Mouse (Mus musculus) liver, adult 2 months (tissue): Measurements from ENCODE around the gene Phf12. TPM values are rescaled to one million over a fixed set of nuclear protein-coding genes. Genes with fewer than 3 reads are reported as not detected.

Experiments used
- DNase-seq: peaks from one replicate; pipeline ENCODE4 v3.0.0-alpha.2; 2011; ENCODE audit warnings: low read depth, low spot score; ENCODE audit errors: extremely low read depth
- H3K27ac ChIP-seq: fragments of 200-500 bp; replicated peaks from 2 replicates; pipeline ENCODE4 v1.5.1; 2012; ENCODE audit warnings: low read depth, mild to moderate bottlenecking, control low read depth, inconsistent platforms, low read length; ENCODE audit not compliant: insufficient read depth
- H3K27me3 ChIP-seq: fragments of 200-500 bp; 2 replicates; pipeline ENCODE4 v1.6.1; 2012; ENCODE audit warnings: mild to moderate bottlenecking, moderate library complexity, low read length, inconsistent platforms; ENCODE audit not compliant: control insufficient read depth, insufficient read depth
- H3K36me3 ChIP-seq: fragments of 200-500 bp; 2 replicates; pipeline ENCODE4 v1.6.1; 2012; ENCODE audit warnings: low read length, inconsistent platforms; ENCODE audit not compliant: control insufficient read depth, insufficient read depth
- H3K4me1 ChIP-seq: fragments of 200-500 bp; 2 replicates; pipeline ENCODE4 v1.6.1; 2011; ENCODE audit warnings: low read length; ENCODE audit not compliant: control insufficient read depth, insufficient read depth
- H3K4me3 ChIP-seq: fragments of 200-500 bp; 2 replicates; pipeline ENCODE4 v1.5.1; 2011; ENCODE audit warnings: low read depth, mild to moderate bottlenecking, control low read depth, low read length, moderate library complexity; ENCODE audit not compliant: insufficient read depth
- H3K79me2 ChIP-seq: fragments of 200-500 bp; 2 replicates; pipeline ENCODE4 v1.6.1; 2012; ENCODE audit warnings: inconsistent platforms, mild to moderate bottlenecking, low read length, moderate library complexity; ENCODE audit not compliant: control insufficient read depth, insufficient read depth
- H3K9ac ChIP-seq: fragments of 200-500 bp; 2 replicates; pipeline ENCODE4 v1.6.1; 2012; ENCODE audit warnings: low read depth, mild to moderate bottlenecking, control low read depth, inconsistent platforms, low read length
- CTCF ChIP-seq: fragments of 200-500 bp; IDR thresholded peaks from 2 replicates; pipeline ENCODE4 v1.5.1; 2011; ENCODE audit warnings: low read depth, low read length, control low read depth
- POLR2A ChIP-seq: fragments of 200-500 bp; IDR thresholded peaks from 2 replicates; pipeline ENCODE4 v1.6.1; 2011; ENCODE audit warnings: low read length, control low read depth; ENCODE audit not compliant: insufficient read depth; ENCODE audit errors: extremely low read depth
- WGBS: fragments of 180-500 bp; shearing (Covaris S2); methylation state at CpG from one replicate; pipeline ENCODE4 v1.1.7; 2018; 5-methylcytosine and 5-hydroxymethylcytosine counted together
- polyA plus RNA-seq: library from polyadenylated mRNA; depleted of rRNA; stranded (reverse); fragments of >200 nt; gene quantifications from 2 replicates; pipeline ENCODE4 v1.2.3, GENCODE M21; 2012
- total RNA-seq: library from RNA; depleted of rRNA; stranded (reverse); fragments of >200 nt; gene quantifications from 2 replicates; pipeline ENCODE4 v1.2.3, GENCODE M21; 2014

The Phf12 gene
- total and polyA plus RNA-seq, 2 experiments = 3.6 to 24.9 TPM

DNA sequence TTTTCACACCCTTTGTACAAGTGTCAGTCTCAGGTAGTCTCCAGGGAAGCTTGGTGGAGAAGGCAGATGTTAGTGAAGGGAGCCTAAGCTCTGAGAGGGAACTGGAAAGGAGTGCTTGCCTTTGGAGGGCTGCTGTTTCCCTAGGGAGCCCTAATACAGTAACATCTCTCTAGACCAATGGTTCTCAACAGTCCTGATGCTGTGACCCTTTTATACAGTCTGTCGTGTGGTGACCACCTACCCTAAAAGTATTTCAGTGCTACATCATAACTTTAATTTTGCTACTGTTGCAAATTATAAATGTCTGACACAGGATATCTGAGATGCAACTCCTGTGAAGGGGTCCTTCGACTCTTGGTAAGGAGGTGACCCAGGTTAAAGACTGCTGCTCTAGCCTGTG is 48.0 kb downstream of the Phf12 start:
- TF ChIP-seq CTCF (no peak), POLR2A (no peak)
- Histone ChIP-seq H3K27ac (no peak overlapping the region), H3K27me3 (no peaks in the 10 kb centered on the region), H3K4me3 (no peak overlapping the region), H3K36me3 (peaks cover 20% of the 10 kb centered on the region), H3K4me1 (peaks cover 11% of the 10 kb centered on the region), H3K9ac (no peak overlapping the region), H3K79me2 (no peaks in the 10 kb centered on the region)
- WGBS = 79% methylated on average over 2 of the region's 2 CpGs
- no peak for DNase-seq

DNA sequence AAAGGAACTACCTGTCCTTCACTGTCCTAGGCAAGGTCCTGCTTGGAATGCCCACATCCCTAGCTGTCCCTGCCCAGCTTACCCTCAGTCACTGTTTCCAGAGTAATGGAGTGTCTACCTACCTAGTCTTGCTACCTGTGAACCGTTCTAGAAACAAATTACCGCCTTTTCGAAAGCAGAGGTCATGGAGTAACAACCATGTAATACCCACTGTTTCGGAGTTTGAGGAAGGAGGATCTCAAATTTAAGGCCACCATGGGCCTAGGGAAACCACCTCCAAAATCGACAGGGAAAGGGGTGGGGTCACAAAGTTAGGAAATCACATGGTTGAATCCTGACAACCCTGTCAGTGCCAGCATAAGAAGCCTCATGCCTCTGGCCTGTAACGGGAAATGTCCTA is 48.8 kb downstream of the Phf12 start:
- Histone ChIP-seq H3K4me3 (no peak overlapping the region), H3K4me1 (peaks cover 11% of the 10 kb centered on the region), H3K27me3 (no peaks in the 10 kb centered on the region), H3K9ac (no peak overlapping the region), H3K79me2 (no peaks in the 10 kb centered on the region), H3K36me3 (peaks cover 14% of the 10 kb centered on the region), H3K27ac (no peak overlapping the region)
- WGBS = 47% methylated on average over 6 of the region's 6 CpGs
- no peak for TF ChIP-seq CTCF
- TF ChIP-seq POLR2A = no peak
- no peak for DNase-seq

DNA sequence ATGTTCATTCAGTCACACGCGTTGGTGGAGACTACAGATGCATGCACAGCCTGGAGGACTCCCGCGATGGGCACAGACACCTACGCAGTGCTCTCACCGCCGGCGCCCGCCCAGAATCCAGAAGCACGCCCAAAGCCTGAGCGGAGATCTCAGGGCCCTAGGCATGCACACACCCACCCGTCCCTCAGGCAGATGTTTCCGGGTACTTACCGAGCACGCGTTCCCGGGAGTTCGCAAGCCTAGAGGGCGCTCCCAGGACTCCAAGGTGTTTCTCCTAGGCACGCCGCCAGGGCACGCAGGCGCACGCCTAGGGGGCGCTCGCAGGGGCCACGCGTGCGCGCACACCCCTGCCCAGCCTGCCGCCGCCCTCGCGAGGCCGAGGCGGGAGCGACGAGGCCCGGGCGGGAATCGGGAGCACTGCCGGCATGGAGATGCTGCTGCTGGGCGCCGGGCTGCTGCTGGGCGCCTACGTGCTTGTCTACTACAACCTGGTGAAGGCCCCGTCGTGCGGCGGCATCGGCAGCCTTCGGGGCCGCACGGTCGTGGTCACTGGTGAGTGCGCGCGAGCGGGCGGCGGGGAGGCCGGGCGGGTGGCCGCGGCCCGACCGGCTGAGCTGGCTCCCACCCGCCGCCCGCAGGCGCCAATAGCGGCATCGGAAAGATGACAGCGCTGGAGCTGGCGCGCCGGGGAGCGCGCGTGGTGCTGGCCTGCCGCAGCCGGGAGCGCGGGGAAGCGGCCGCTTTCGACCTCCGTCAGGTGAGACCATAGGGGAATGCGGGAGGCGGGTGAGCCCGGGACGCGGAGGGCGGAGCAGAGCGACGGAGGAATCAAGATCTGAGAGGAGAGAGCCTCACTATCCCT is 49.6 kb downstream of the Phf12 start, which contains the start of gene Dhrs13:
TSS of gene Dhrs13 (plus strand) at position 334 of the 862 bp plus-strand sequence.
- TF ChIP-seq CTCF = peak; percentile 84
- TF ChIP-seq POLR2A = no peak
- no peaks in the 10 kb centered on the region for H3K27me3 ChIP-seq
- peaks cover 11% of the 10 kb centered on the region for H3K4me1 ChIP-seq
- peaks cover 9% of the 10 kb centered on the region; the same call in 1 of the 2 replicates for H3K36me3 ChIP-seq
- peak; percentile 72 for DNase-seq
- peak within 1 kb of the TSS; percentile 57 for H3K4me3 ChIP-seq
- under 1% methylated on average over 96 of the region's 96 CpGs for WGBS
- H3K79me2 ChIP-seq = no peaks in the 10 kb centered on the region
- H3K27ac ChIP-seq = peak within 1 kb of the TSS; percentile 6; the same call in 1 of the 2 replicates
- H3K9ac ChIP-seq = peak within 1 kb of the TSS; percentile 69

DNA sequence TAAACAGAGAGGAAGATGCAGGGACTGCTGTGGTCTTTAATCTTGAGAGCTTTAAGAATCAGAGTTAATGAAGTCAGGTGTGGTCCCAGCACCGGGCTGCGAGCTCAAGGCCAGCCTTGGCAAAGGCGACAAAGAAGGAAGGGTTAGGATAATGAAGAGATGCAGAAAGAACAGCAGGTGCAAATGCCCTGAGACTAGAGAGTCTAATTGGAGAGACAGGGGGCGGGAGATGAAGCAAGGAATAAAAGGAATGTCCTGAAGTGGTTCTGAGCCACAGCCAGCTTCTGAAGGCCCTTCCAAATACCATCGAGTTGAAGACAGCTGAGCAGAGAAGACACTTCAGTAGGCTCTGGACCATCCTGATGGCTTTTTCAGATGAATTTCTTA is 50.2 kb downstream of the Phf12 start:
- 0 out of 2 replicates have a peak, but pooled peaks cover under 1% of the 10 kb centered on the region for H3K79me2 ChIP-seq
- no peak for TF ChIP-seq CTCF
- no peak for TF ChIP-seq POLR2A
- H3K4me1 ChIP-seq = peaks cover 11% of the 10 kb centered on the region
- DNase-seq = no peak
- no peak overlapping the region for H3K27ac ChIP-seq
- peak overlapping the region; percentile 57 for H3K4me3 ChIP-seq
- WGBS = 23% methylated on average over 5 of the region's 5 CpGs
- peaks cover 5% of the 10 kb centered on the region; the same call in 1 of the 2 replicates for H3K36me3 ChIP-seq
- H3K9ac ChIP-seq = peak overlapping the region; percentile 69
- H3K27me3 ChIP-seq = no peaks in the 10 kb centered on the region

DNA sequence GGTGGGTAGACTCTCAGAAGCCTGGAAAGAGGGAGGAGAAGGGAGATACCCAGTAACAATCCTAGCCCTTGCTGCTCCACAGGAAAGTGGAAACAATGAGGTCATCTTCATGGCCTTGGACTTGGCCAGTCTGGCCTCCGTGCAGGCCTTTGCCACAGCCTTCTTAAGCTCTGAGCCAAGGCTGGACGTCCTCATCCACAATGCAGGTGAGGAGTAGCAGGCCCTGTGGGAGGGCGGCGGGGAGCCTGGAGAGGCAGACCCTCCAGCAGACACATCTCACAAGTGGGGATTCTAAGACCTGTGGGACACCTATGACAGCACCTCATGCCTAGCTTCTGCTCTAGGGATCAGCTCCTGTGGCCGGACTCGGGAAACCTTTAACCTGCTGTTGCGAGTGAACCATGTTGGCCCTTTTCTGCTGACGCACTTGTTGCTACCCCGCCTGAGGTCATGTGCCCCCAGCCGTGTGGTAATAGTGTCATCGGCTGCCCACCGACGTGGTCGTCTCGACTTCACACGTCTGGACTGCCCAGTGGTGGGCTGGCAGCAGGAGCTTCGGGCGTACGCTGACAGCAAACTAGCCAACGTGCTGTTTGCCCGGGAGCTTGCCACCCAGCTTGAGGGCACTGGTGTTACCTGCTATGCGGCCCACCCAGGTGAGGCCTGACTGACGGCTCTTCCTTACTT is 51.5 kb downstream of the Phf12 start:
- WGBS = 92% methylated on average over 23 of the region's 23 CpGs
- DNase-seq = no peak
- no peak overlapping the region for H3K9ac ChIP-seq
- TF ChIP-seq POLR2A = no peak
- no peak for TF ChIP-seq CTCF
- no peak overlapping the region for H3K4me3 ChIP-seq
- no peaks in the 10 kb centered on the region for H3K27me3 ChIP-seq
- peaks cover 16% of the 10 kb centered on the region for H3K4me1 ChIP-seq
- no peak overlapping the region for H3K27ac ChIP-seq
- peaks cover 1% of the 10 kb centered on the region; the same call in 1 of the 2 replicates for H3K36me3 ChIP-seq
- H3K79me2 ChIP-seq = peaks cover 2% of the 10 kb centered on the region; the same call in 1 of the 2 replicates

DNA sequence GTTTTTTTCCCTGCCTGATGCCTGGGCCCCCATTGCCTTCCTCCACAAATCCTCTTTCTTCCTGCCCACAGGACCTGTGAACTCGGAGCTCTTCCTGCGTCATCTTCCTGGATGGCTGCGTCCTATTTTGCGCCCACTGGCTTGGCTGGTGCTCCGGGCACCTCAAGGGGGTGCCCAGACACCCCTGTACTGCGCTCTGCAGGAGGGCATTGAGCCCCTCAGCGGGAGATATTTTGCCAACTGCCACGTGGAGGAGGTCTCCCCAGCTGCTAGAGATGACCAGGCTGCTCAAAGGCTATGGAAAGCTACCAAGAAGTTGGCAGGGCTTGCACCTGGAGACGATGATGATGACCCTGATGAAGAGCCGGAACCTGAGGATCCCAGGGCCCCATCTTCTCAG is 54.2 kb downstream of the Phf12 start:
- no peak for DNase-seq
- Histone ChIP-seq H3K27ac (no peak overlapping the region), H3K9ac (no peak overlapping the region), H3K27me3 (no peaks in the 10 kb centered on the region), H3K4me3 (no peak overlapping the region), H3K36me3 (no peaks in the 10 kb centered on the region), H3K79me2 (peaks cover 2% of the 10 kb centered on the region; the same call in 1 of the 2 replicates), H3K4me1 (peaks cover 10% of the 10 kb centered on the region)
- WGBS = 86% methylated on average over 10 of the region's 10 CpGs
- TF ChIP-seq CTCF (no peak), POLR2A (no peak)
